Mouse (Mus musculus): Measurements from ENCODE around the gene Olfm4.

DNA sequence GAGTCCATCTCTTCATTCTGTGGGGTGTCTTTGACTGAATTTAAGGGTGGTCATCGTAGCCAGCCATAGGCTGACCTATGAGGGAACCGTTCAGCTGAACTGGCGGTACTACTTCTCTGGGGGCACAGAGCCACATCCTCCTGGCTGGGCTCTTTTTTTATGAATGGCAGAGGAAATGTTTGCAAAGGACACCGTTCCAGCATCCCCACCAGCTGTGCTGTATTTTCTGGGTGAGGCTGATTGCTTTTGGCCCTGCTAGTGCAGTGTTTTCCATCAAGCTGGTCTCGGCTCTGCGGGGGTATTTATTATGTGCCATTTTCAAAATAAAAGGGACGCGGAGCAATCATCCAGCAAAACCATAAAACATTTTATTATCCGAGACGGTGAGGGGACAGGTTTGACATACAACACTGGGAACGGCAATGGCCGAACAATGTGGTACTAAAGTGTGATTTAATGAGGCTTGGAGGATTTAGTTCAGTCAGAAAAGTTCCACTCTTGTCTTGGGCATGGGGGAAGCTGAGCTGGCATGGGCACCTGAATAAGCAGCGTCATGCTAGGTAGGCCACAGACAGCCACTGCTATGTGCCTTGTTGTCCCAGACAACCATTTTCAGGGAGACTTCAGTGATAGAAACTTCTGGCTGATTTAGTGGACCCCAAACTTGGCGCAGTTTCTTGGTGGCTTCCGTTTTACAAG lies 25.9 kb upstream of the Olfm4 start:
- TF ChIP-seq CTCF (conservative IDR thresholded peaks at IDR 0.05; ENCODE audit: insufficient read depth, insufficient read length, low read depth, low read length): no peak
- TF ChIP-seq POLR2A (IDR thresholded peaks at IDR 0.05; ENCODE audit: low read depth, low read length): no peak

Data from kidney, adult 2 months (tissue).